Mouse (Mus musculus): ENCODE measurements around the gene Igdcc4.
A peak's percentile ranks its signal among the peaks of the same experiment; 100 is the strongest.

Gene Igdcc4

DNA sequence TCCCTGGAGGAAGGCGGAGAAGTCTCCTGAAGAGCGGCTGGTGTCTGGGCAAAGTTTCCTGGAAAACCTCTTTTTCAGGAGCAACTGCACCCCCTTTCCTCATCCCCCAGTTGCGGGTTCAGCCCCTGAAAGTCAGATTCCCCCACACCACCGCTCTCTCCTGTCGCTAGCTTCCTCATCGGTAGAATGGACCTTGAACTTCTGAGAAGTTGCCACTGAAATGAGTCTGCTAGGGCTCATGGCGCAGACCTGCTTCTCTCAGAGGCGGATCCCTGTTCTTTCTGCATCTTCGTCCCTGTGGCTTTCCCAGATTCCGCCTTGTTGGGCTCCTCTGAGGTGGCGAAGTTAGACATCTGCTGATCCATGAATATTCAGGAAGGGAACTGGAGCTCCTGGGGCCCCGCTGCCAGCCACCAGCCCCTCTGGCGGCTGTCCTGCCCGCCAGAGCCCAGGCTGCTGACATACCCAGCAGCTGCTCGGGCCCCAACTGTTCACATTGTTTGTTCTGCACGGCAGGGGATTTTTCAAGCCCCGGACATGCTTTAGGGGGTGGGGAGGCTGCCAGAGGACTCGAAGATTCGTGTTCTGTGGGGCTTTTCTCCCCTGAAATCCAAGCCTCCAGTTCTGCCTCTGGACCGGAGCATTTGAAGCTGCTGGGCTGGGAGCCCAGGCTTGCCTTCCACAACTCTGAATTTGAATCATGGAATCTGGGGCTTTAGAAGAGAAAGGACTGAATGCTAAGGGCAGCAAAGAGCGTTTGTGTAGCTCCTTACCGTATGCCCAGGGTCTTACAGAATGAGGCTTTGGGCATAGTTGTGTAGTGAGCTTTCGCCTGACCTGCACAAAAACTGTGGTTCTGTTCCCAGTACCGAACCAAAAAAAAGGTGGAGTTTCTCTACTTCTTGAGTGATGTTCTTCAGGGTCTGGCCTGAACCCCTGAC, 8.1 kb downstream of the Igdcc4 start:
- no peak for DNase-seq (ENCODE audit: extremely low read depth, low read depth, low spot score)

DNA sequence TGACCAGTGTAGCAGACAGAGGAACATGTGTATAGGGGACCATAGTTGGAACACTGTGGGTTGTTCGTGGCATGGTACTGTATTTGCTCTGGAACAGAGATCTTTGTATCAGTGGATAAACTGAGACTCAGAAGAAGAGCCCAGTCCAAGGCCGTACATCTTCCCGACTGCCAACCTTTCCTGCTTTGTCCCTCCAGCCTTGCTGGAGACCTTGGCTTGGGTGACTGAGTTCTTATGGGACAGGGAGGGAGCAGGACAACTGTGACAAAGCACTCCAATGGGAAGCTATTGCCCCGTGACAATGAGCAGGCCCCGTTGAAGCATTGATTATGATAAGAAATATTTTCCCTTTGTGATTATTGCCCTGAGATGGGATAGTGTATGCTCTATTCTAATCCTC, 10.4 kb downstream of the Igdcc4 start:
- no peak for DNase-seq (ENCODE audit: extremely low read depth, low read depth, low spot score)

- DNase-seq (ENCODE audit: extremely low read depth, low read depth, low spot score): no peak
These were observed 12.4 kb downstream of the Igdcc4 start for GRCm38 (mm10) chr9:65113694-65114093.

GRCm38 (mm10) chr9:65115891-65116290, 14.6 kb downstream of the Igdcc4 start:
- no peak for DNase-seq (ENCODE audit: extremely low read depth, low read depth, low spot score)

GRCm38 (mm10) chr9:65117516-65117915, 16.2 kb downstream of the Igdcc4 start:
- peak; percentile 66 for DNase-seq (ENCODE audit: extremely low read depth, low read depth, low spot score)

DNA sequence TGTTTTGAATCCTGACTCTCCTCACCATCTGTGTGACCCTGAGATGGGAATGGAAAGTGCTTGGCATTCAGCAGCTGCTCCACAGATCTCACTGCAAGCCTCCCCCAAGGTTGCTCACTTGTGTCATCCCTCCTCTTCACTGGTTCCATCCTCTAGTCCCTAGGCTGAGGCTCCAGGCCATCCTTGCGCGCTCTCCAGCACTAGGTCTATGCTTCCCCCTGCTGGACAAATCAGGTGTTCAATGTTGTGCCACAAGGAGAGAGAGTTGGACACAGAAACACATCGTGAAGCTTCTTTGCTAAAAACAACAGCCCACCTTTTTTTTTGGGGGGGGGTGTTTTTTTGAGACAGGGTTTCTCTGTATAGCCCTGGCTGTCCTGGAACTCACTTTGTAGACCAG, 19.6 kb downstream of the Igdcc4 start:
- no peak for DNase-seq (ENCODE audit: extremely low read depth, low read depth, low spot score)

- DNase-seq (ENCODE audit: extremely low read depth, low read depth, low spot score): no peak
These were observed 21.3 kb downstream of the Igdcc4 start for GRCm38 (mm10) chr9:65122545-65122944.

DNA sequence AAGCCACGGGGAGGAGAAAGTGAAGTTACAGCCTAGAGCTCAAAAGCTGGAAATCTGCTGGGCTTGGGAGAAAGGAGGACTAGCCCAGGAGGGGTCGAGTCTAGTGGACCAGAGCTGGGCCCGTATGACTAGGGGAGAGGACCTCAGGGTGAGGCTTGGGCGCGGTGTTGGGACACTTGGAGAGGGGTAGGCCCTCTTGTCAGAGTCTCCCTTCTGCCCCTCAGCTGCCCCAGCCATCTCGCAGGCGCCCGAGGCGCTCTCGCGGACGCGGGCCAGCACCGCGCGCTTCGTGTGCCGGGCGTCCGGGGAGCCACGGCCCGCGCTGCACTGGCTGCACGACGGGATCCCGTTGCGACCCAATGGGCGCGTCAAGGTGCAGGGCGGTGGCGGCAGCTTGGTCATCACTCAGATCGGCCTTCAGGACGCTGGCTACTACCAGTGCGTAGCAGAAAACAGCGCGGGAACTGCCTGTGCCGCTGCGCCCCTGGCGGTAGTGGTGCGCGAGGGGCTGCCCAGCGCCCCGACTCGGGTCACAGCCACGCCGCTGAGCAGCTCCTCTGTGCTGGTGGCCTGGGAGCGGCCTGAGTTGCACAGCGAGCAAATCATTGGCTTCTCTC, 22.4 kb downstream of the Igdcc4 start:
- DNase-seq (ENCODE audit: extremely low read depth, low read depth, low spot score): no peak

DNA sequence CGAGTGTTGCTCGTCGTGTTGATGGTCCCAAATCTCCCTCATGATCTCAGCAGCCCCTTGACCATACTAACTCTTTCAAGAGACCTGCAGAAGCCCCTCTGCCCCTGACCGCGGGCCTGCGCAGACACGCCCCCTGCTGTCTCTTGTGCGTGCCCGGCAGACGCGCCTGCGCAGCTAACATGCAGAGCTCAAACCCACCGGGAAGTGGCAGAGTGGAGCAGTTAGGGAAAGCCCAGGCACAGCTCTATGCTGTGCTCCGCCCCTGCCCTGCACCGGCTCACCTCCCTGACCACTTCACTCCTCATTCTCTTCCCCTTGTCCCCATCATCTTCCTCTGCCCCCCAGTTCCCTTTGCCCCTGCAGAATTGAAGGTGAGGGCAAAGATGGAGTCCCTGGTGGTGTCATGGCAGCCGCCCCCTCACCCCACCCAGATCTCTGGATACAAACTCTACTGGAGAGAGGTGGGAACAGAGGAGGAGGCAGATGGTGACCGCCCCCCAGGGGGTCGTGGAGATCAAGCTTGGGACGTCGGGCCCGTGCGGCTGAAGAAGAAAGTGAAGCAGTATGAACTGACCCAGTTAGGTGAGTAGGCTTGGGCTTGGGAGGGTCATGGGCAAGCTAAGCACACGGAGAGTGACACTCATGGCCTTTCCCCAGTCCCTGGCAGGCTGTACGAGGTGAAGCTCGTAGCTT, 27.0 kb downstream of the Igdcc4 start:
- DNase-seq (ENCODE audit: extremely low read depth, low read depth, low spot score): no peak

DNA sequence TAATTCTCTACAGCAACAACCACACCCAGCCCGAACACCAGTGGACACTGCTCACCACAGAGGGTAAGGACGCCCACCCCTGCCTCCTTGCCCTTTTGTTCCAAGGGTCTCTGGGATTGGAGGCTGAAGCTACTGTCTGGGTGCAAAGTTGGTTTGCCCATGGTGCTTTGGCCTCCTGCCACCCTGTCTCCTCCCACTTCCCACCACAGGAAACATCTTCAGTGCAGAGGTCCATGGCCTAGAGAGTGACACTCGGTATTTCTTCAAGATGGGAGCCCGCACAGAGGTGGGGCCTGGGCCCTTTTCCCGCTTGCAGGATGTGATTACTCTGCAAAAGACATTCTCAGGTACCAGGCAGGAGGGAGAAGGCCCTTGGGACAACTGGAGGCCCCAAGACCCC, 30.4 kb downstream of the Igdcc4 start:
- DNase-seq (ENCODE audit: extremely low read depth, low read depth, low spot score): no peak

DNA sequence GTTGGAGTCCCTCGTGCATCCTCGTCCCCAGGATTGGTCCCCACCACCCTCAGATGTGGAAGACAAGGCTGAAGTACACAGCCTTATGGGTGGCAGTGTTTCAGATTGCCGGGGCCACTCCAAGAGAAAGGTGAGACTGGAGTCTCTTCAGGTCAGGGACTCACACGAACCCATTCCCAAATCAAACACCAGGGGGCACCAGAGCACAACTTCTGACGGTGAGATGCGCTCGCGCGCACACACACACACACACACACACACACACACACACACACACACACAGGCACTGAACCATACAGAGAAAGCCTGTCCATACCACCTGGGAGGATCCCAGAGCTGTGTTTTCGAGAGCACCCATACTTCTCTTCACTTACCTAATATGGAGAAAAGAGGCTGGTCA, 32.5 kb downstream of the Igdcc4 start:
- no peak for DNase-seq (ENCODE audit: extremely low read depth, low read depth, low spot score)

- no peak for DNase-seq (ENCODE audit: extremely low read depth, low read depth, low spot score)
These were observed 33.8 kb downstream of the Igdcc4 start for GRCm38 (mm10) chr9:65135126-65135525.

DNA sequence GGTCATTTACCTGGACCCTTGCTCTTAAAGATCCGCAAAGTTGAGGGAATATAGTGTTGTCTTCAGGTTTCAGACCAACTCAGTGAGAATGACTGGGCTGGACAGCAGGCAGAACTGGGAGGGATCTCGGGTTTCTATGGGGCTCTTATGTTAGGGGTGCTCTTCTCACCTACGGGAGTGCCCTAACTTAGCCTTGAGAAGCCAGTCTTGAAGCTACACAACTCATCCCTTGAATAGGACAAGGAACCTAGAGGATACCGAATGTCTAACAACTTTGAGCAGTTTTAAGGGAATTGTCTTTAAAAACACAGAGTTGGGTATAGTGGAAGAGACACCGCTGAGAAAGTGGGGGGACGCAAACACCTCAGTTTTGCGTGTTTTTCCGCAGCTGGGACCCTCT, 39.2 kb downstream of the Igdcc4 start:
- DNase-seq (ENCODE audit: extremely low read depth, low read depth, low spot score): no peak

DNA sequence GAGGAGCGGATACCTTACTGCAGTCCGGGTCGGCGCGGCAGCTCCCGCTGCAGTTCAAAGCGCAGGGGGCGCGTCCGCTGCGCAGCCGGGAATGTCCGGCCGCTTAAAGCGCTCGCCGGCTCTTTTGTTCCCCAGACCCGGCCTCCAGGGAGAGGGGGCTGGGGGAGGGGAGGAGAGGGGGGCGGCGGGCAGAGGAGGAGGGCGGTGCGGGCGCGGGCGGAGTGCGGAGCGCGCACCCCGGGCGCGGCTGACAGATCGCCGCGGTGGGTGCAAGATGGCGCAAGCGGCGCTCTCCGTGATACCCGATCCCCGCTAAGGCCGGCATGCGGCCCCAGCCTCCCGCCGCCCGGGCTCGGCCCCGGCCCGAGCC, 39.6 kb downstream of the Igdcc4 start, which contains the start of gene Igdcc3:
Igdcc3 (plus strand) TSS at position 254 of the 370 bp plus-strand sequence.
- no peak for DNase-seq (ENCODE audit: extremely low read depth, low read depth, low spot score)

DNA sequence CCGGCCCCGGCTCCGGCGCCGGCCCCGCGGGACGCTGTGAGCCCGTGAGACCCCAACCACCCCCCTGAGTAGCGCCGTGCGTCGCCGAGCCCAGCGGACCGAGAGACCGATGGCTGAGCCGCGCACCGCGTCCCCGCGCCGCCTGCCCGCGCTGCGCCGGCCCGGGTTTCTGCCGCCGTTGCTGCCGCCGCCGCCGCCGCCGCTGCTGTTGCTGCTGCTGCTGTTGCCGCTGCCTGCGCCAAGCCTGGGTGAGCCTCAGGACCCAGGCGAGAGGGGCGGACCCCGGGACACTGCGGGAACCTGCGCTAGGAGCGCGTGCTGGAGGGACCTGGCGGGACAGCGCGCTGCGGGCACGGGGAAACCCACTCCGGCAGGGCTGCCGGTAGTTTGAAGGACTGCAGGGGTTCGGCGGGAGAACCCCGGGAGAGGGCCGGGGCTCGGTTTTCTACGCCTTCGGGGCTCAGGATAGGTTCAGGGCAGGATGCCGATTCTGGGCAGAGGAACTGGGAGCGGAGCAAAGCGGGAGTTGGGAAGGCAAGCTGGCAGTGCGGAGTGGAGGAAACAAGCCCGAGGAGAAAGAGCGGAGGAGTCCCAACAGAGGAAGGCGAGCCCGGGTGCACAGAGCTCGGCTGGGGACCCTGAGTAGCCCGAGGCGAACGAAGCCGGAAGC, 40.2 kb downstream of the Igdcc4 start:
- no peak for DNase-seq (ENCODE audit: extremely low read depth, low read depth, low spot score)

DNA sequence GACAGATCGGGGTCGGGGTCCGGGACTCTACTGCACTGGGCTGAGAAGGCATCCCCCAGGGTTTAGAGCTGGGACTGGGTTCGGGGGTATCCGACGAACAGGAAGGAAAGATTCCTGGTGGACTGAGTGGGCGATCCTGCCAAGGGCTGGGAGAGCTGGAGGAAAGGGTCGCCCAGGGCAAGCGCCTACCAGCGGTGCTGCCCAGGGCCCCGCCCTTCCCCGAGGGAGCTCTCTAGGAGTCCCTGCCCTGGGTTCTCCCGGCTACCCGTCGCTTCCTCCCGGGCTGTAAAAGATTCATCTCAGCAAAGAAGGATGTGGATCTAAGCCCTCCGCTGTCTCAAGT, 40.7 kb downstream of the Igdcc4 start:
- no peak for DNase-seq (ENCODE audit: extremely low read depth, low read depth, low spot score)

GRCm38 (mm10) chr9:65142399-65142798, 41.1 kb downstream of the Igdcc4 start:
- no peak for DNase-seq (ENCODE audit: extremely low read depth, low read depth, low spot score)

- no peak for DNase-seq (ENCODE audit: extremely low read depth, low read depth, low spot score)
These were observed 44.7 kb downstream of the Igdcc4 start for GRCm38 (mm10) chr9:65146001-65146400.

GRCm38 (mm10) chr9:65148507-65148906, 47.2 kb downstream of the Igdcc4 start:
- DNase-seq (ENCODE audit: extremely low read depth, low read depth, low spot score): no peak

GRCm38 (mm10) chr9:65152711-65153330, 51.5 kb downstream of the Igdcc4 start:
- no peak for DNase-seq (ENCODE audit: extremely low read depth, low read depth, low spot score)

GRCm38 (mm10) chr9:65153331-65153711, 52.0 kb downstream of the Igdcc4 start:
- no peak for DNase-seq (ENCODE audit: extremely low read depth, low read depth, low spot score)

Data from fat pad, adult 2 months (tissue).